Mouse (Mus musculus) forebrain, embryonic 15.5 days (tissue): ENCODE results near the gene Lhfpl2. TPM values are rescaled to one million over a fixed set of nuclear protein-coding genes. Genes with fewer than 3 reads are reported as not detected.

Experiments used
- ATAC-seq: fragments of 200-750 bp; cut with Nextera tagmentation; replicated peaks from 2 replicates; pipeline ENCODE4 v1.8.0; 2017; ENCODE audit warnings: mild to moderate bottlenecking, moderate TSS enrichment, moderate library complexity
- H3K27ac ChIP-seq: fragments of 300-500 bp; sonication (generic); replicated peaks from 2 replicates; pipeline ENCODE4 v1.5.1; 2015; ENCODE audit warnings: mild to moderate bottlenecking, inconsistent platforms
- H3K27me3 ChIP-seq: fragments of 300-500 bp; sonication (generic); 2 replicates; pipeline ENCODE4 v1.6.1; 2015; ENCODE audit warnings: inconsistent platforms
- H3K36me3 ChIP-seq: fragments of 300-500 bp; sonication (generic); 2 replicates; pipeline ENCODE4 v1.6.1; 2015; ENCODE audit warnings: mild to moderate bottlenecking, inconsistent platforms
- H3K4me1 ChIP-seq: fragments of 300-500 bp; sonication (generic); 2 replicates; pipeline ENCODE4 v1.6.1; 2015; ENCODE audit warnings: inconsistent platforms
- H3K4me2 ChIP-seq: fragments of 300-500 bp; sonication (generic); replicated peaks from 2 replicates; pipeline ENCODE4 v1.6.1; 2015; ENCODE audit warnings: mild to moderate bottlenecking, inconsistent platforms
- H3K4me3 ChIP-seq: fragments of 300-500 bp; sonication (generic); 2 replicates; pipeline ENCODE4 v1.5.1; 2015; ENCODE audit warnings: mild to moderate bottlenecking, inconsistent platforms
- H3K9ac ChIP-seq: fragments of 300-500 bp; sonication (generic); replicated peaks from 2 replicates; pipeline ENCODE4 v1.6.1; 2015; ENCODE audit warnings: mild to moderate bottlenecking, inconsistent platforms
- H3K9me3 ChIP-seq: fragments of 300-500 bp; sonication (generic); 2 replicates; pipeline ENCODE4 v1.6.1; 2016; ENCODE audit warnings: inconsistent platforms
- WGBS: fragments of 180-500 bp; shearing (Covaris S2); methylation state at CpG from one replicate; pipeline ENCODE4 v1.1.7; 2015; ENCODE audit warnings: mixed read lengths; 5-methylcytosine and 5-hydroxymethylcytosine counted together
- polyA plus RNA-seq: library from polyadenylated mRNA; unstranded; fragments of >200 nt; fragmentation: Nextera tagmentation; extraction: Ambion mirVana; gene quantifications from 2 replicates; pipeline ENCODE4 v1.2.1, GENCODE M21; 2015

Lhfpl2 gene
- polyA plus RNA-seq, 1 experiment from 2014 or later = 14.7 TPM

- ATAC-seq = no peak
- Histone ChIP-seq H3K9ac (peak overlapping the region; percentile 53), H3K36me3 (no peaks in the 10 kb centered on the region), H3K4me3 (peak overlapping the region; percentile 51), H3K27me3 (no peaks in the 10 kb centered on the region), H3K27ac (no peak overlapping the region), H3K4me1 (peaks cover 41% of the 10 kb centered on the region), H3K9me3 (no peaks in the 10 kb centered on the region), H3K4me2 (peak overlapping the region; percentile 96)
- 11% methylated on average over 16 of the region's 16 CpGs for WGBS
Observed at GRCm38 (mm10) chr13:94174577-94175279, 117.1 kb downstream of the Lhfpl2 start.

- H3K27me3 ChIP-seq = no peaks in the 10 kb centered on the region
- peak overlapping the region; percentile 51; the same call in 1 of the 2 replicates for H3K4me3 ChIP-seq
- 66% methylated on average over 6 of the region's 6 CpGs for WGBS
Observed at GRCm38 (mm10) chr13:94175379-94176050, 117.9 kb downstream of the Lhfpl2 start.

DNA sequence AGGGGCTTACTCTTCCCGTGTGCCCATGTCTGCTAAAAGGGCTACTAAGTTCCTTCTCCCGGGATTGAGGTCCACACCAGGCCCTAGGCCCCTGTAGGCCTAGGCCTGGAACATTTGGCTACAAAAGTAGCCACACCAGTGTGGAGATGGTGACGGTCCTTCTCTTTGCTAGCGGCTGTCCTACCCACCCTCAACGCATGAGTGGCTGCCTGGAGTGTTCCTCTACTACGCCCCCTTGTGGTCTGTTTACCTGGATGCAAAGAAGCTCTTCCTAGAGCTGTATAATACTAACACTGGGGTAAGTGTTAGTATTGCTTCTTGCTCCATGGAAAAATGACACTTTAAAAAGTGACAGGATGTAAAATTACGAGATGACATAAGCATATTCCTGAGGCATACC, 119.6 kb downstream of the Lhfpl2 start:
- H3K9ac ChIP-seq = no peak overlapping the region
- H3K9me3 ChIP-seq = no peaks in the 10 kb centered on the region
- ATAC-seq = no peak
- no peaks in the 10 kb centered on the region for H3K27me3 ChIP-seq
- no peak overlapping the region for H3K4me2 ChIP-seq
- no peak overlapping the region for H3K27ac ChIP-seq
- WGBS = 57% methylated on average over 7 of the region's 7 CpGs
- no peak overlapping the region for H3K4me3 ChIP-seq
- H3K4me1 ChIP-seq = peaks cover 41% of the 10 kb centered on the region
- no peaks in the 10 kb centered on the region for H3K36me3 ChIP-seq

More at GRCm38 (mm10) chr13:94175379-94176050, 117.9 kb downstream of the Lhfpl2 start:
- no peaks in the 10 kb centered on the region for H3K9me3 ChIP-seq
- peak overlapping the region; percentile 96 for H3K4me2 ChIP-seq
- no peak overlapping the region for H3K9ac ChIP-seq
- no peak overlapping the region for H3K27ac ChIP-seq
- peaks cover 41% of the 10 kb centered on the region for H3K4me1 ChIP-seq
- no peaks in the 10 kb centered on the region for H3K36me3 ChIP-seq
- no peak for ATAC-seq

DNA sequence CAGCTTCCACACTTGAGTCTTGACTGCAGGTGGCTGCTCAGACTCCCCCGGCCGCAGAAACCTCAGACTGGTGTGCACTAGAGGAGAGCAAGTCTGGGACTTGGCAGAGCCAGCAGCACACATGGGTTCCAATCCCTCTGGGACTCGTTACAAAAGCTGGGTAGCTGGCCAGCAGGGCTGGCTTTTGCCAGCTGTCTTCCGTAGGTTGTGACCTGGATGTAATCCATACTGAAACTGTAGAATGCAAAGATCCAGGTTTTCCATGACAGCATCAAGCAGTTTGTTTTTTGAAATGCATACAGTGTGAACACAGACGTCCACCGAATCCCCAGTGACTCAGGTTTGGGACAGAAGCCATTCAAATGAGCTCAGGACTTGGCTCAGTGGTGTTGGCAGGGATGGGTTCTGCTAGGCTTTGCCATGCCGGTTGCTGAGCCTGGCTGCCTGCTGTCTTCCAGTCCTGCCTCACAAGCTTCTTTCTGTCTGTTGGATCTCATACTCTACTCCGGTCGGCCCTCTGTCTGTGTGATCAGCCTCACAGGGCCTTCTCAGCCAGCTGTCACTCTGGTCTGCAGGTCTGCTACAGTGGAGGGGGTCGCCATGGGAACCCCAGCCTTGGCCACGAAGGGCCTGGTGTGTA, 120.9 kb downstream of the Lhfpl2 start:
- no peak overlapping the region for H3K4me3 ChIP-seq
- peak overlapping the region; percentile 85 for H3K27ac ChIP-seq
- WGBS = 43% methylated on average over 11 of the region's 11 CpGs
- H3K36me3 ChIP-seq = no peaks in the 10 kb centered on the region
- H3K4me2 ChIP-seq = peak overlapping the region; percentile 21; the same call in 1 of the 2 replicates
- no peaks in the 10 kb centered on the region for H3K27me3 ChIP-seq
- peak; percentile 90 for ATAC-seq
- no peaks in the 10 kb centered on the region for H3K9me3 ChIP-seq
- H3K9ac ChIP-seq = no peak overlapping the region
- H3K4me1 ChIP-seq = peaks cover 34% of the 10 kb centered on the region

- Histone ChIP-seq H3K9ac (no peak overlapping the region), H3K4me2 (no peak overlapping the region), H3K27ac (no peak overlapping the region), H3K36me3 (no peaks in the 10 kb centered on the region), H3K27me3 (no peaks in the 10 kb centered on the region), H3K4me3 (no peak overlapping the region), H3K4me1 (peaks cover 18% of the 10 kb centered on the region), H3K9me3 (no peaks in the 10 kb centered on the region)
- no peak for ATAC-seq
- 93% methylated on average over 5 of the region's 5 CpGs for WGBS
Observed at GRCm38 (mm10) chr13:94180477-94181420, 123.2 kb downstream of the Lhfpl2 start.

DNA sequence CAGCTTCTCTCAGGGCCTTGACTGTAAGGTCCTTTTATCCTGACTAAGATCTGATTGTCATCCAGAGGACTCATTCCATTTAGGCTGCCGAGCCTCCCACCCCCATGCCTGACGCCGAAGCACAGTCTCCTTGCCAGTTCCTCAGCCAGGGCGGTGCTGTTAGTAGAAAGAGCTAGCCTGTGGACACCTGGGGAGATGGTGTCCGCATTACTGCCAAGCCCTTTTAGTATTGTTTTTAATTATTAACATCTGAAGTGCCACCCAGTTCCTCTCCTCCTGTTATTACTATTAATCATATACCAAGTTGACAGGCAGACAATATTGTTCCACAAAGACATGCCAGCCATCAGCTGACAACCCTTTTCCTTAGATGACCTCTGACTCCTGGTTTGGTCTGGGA, 124.4 kb downstream of the Lhfpl2 start:
- Histone ChIP-seq H3K4me1 (peaks cover 19% of the 10 kb centered on the region), H3K4me3 (no peak overlapping the region), H3K27me3 (no peaks in the 10 kb centered on the region), H3K9ac (no peak overlapping the region), H3K27ac (no peak overlapping the region), H3K9me3 (no peaks in the 10 kb centered on the region), H3K36me3 (no peaks in the 10 kb centered on the region), H3K4me2 (no peak overlapping the region)
- no peak for ATAC-seq
- 82% methylated on average over 5 of the region's 5 CpGs for WGBS

DNA sequence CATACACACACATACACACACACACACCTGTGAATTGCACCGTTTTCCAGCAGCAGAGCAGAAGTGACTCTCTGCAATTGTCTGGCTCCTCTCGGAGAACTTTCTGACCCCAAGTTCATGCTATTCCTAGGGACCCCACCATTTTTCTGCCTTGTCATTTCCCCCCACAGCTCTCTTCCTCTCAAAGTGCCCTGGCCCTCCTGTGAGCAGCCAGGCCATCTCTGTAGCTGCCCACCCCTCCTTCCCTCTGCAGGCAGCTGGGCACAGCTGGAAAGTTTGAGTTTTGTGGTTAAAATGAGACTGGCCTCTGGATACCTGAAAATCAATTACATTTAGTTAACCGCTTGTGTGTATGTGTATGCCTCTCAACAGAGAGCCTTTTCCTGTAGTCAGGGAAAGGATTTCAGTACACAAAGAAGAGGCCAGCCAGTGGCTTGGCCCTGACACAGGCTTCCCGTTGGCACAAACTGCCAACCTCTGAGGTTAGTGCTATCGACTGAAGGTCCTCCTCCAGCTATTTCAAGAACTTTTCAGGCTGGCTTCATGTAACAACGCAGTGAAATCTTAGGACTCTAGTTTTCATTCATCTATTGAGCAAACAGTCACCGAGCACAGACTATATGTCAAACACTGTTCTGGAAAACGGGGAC, 125.9 kb downstream of the Lhfpl2 start:
- H3K4me3 ChIP-seq = no peak overlapping the region
- no peaks in the 10 kb centered on the region for H3K36me3 ChIP-seq
- no peak for ATAC-seq
- no peak overlapping the region for H3K27ac ChIP-seq
- H3K27me3 ChIP-seq = no peaks in the 10 kb centered on the region
- peaks cover 25% of the 10 kb centered on the region for H3K4me1 ChIP-seq
- no peaks in the 10 kb centered on the region for H3K9me3 ChIP-seq
- 86% methylated on average over 8 of the region's 8 CpGs for WGBS
- H3K9ac ChIP-seq = no peak overlapping the region
- no peak overlapping the region for H3K4me2 ChIP-seq

- peaks cover 18% of the 10 kb centered on the region for H3K4me1 ChIP-seq
- ATAC-seq = no peak
- WGBS = 90% methylated on average over 10 of the region's 10 CpGs
Observed at GRCm38 (mm10) chr13:94184726-94185456, 127.3 kb downstream of the Lhfpl2 start.

GRCm38 (mm10) chr13:94185631-94186030, 128.0 kb downstream of the Lhfpl2 start:
- Histone ChIP-seq H3K27me3 (no peaks in the 10 kb centered on the region), H3K4me3 (no peak overlapping the region), H3K4me2 (no peak overlapping the region), H3K27ac (no peak overlapping the region), H3K36me3 (no peaks in the 10 kb centered on the region), H3K9ac (no peak overlapping the region), H3K9me3 (no peaks in the 10 kb centered on the region), H3K4me1 (peaks cover 18% of the 10 kb centered on the region)
- 73% methylated on average over 6 of the region's 6 CpGs for WGBS
- no peak for ATAC-seq

More at GRCm38 (mm10) chr13:94184726-94185456, 127.3 kb downstream of the Lhfpl2 start:
- Histone ChIP-seq H3K27ac (no peak overlapping the region), H3K4me3 (no peak overlapping the region), H3K9ac (no peak overlapping the region), H3K4me2 (no peak overlapping the region), H3K9me3 (no peaks in the 10 kb centered on the region), H3K36me3 (no peaks in the 10 kb centered on the region), H3K27me3 (no peaks in the 10 kb centered on the region)

DNA sequence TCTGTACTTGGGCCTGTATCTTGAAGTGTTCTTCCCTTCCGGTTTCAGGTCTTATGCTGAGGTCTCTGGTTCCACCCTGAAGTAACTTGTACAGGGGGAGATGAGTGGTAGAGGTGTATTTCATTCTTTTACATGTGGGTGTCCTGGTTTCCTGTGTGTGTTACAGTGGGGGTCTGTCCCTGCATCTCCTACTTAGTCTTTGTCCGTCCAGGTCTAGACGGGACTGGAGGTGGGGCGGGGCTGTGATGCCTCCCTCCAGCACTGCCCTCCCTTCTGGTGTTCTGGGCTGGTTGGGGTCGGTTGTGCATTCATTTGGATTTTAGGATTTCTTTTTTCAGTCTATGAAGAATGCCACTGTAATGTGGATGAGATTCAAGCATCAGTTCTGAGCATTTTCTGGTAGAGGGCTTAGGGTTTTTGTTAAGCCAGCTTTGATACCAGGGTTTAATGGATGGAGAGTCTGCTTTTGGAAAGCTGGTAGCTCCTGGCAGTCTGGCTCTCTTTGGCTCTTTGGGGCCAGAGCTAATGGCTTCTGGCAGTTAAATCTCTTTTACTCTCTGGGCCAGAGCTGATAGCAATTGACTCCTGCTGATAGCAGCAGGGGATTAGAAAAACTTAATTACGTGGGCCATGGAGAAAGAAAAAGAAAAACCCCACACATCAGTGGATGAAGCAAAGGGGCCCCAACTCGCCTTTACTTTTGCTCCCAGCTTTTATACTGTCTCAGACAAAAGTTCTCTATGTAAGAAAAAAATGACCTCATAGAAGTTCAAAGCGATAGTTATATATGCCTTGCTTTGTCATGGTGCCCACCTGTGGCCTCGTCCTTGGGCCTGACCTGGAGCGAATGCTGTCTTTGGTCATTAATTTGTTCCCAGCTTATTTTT, 130.8 kb downstream of the Lhfpl2 start:
- WGBS = 9% methylated on average over 10 of the region's 10 CpGs
- no peaks in the 10 kb centered on the region for H3K27me3 ChIP-seq
- no peaks in the 10 kb centered on the region for H3K36me3 ChIP-seq
- no peak overlapping the region for H3K4me3 ChIP-seq
- no peak overlapping the region for H3K4me2 ChIP-seq
- peak overlapping the region; percentile 29; the same call in 1 of the 2 replicates for H3K27ac ChIP-seq
- H3K9ac ChIP-seq = no peak overlapping the region
- H3K4me1 ChIP-seq = peaks cover 18% of the 10 kb centered on the region
- 0 out of 2 replicates have a peak, but pooled peaks have one; percentile 11 for ATAC-seq
- no peaks in the 10 kb centered on the region for H3K9me3 ChIP-seq
